Mouse (Mus musculus): ENCODE measurements around the gene Pde11a. TPM values are rescaled to one million over a fixed set of nuclear protein-coding genes. Genes with fewer than 3 reads are reported as not detected.

Pde11a gene
- total RNA-seq, 1 experiment from 2014 or later: not detected

DNA sequence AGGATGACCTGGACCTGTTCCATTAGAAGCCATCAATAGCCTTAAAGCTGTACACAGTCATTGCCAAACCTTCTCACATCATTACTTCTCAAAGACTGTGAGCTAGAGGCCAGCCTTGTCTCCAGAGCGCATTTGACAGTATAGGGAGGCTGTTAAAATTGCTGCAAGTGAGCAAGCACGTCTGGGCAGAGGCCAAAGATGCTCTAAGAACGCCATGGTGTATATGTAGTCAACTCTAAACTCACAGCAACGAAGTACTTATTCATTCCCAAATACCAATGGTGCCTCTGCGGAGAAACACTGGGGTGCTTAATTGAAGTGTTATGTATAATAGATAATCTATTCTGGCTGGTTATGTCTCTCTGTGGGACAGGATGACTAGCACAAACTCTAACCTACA, 14.1 kb downstream of the Pde11a start:
- ATAC-seq (ENCODE audit: extremely low read depth, insufficient number of reproducible peaks, low FRiP score, poor library complexity, severe bottlenecking): no peak

GRCm38 (mm10) chr2:76323185-76323875, 15.2 kb downstream of the Pde11a start:
- no peak for ATAC-seq (ENCODE audit: extremely low read depth, insufficient number of reproducible peaks, low FRiP score, poor library complexity, severe bottlenecking)

- ATAC-seq (ENCODE audit: extremely low read depth, insufficient number of reproducible peaks, low FRiP score, poor library complexity, severe bottlenecking): no peak
Measured at GRCm38 (mm10) chr2:76320336-76320735, 18.2 kb downstream of the Pde11a start.

DNA sequence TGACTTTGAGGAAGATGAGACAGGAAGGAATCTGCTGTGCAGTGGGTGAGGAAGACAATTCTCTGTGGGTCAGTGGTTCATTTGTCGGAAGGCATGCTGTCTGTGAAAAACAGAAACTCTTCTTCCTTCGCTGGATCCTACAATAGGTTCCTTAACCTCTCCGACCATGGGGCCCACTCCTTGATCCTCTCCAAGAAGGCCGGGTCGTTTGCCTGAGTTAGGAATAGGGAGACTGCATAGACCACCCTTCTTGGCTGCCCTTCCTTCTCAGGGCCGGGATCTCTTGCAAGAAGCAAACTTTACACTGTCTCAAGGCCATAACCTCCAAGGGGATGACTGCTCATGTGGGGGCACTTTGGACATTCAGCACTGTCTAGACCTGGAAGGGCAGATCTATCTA, 19.3 kb downstream of the Pde11a start:
- no peak for ATAC-seq (ENCODE audit: extremely low read depth, insufficient number of reproducible peaks, low FRiP score, poor library complexity, severe bottlenecking)

GRCm38 (mm10) chr2:76287671-76288070, 50.9 kb downstream of the Pde11a start:
- no peak for ATAC-seq (ENCODE audit: extremely low read depth, insufficient number of reproducible peaks, low FRiP score, poor library complexity, severe bottlenecking)

GRCm38 (mm10) chr2:76286288-76286740, 52.3 kb downstream of the Pde11a start:
- no peak for ATAC-seq (ENCODE audit: extremely low read depth, insufficient number of reproducible peaks, low FRiP score, poor library complexity, severe bottlenecking)

DNA sequence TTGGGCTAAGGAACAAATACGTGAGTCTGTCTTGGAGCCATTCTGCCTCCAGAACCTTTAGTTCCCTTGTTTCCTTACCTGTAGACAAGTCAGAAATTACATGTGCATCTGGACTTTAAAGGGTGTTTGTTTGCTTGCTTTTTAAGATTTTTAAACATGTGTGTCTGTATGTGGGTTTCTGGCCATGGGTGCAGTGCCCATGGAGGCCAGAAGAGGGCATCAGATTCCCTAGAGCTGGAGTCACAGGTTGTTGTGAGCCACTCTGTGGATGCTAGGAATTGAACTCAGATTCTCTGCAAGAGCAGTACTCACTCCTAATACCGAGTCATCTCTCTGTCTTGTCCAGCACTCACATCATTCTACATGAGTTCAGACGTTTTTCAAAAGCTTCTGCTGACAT, 53.4 kb downstream of the Pde11a start:
- ATAC-seq (ENCODE audit: extremely low read depth, insufficient number of reproducible peaks, low FRiP score, poor library complexity, severe bottlenecking): no peak

- ATAC-seq (ENCODE audit: extremely low read depth, insufficient number of reproducible peaks, low FRiP score, poor library complexity, severe bottlenecking): no peak
Measured at GRCm38 (mm10) chr2:76283378-76284132, 55.0 kb downstream of the Pde11a start.

DNA sequence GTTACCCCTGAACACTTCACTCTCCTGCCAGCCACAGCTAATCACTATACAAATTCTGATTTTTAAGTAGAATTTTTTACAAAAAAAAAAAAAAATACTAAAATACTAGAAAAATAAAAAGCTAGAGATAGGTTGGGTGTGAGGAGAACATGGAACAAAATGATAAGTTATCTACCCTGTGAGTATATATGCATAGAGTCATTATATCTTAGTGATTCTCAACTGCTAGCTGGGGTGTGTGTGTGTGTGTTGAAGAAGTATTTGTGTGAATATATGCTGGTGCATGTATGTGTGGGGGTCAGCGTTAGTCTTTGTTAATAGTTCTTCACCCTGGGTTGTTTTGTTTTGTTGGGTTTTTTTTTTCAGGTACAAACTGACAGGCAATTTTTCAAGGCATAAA, 69.1 kb downstream of the Pde11a start:
- no peak for ATAC-seq (ENCODE audit: extremely low read depth, insufficient number of reproducible peaks, low FRiP score, poor library complexity, severe bottlenecking)

DNA sequence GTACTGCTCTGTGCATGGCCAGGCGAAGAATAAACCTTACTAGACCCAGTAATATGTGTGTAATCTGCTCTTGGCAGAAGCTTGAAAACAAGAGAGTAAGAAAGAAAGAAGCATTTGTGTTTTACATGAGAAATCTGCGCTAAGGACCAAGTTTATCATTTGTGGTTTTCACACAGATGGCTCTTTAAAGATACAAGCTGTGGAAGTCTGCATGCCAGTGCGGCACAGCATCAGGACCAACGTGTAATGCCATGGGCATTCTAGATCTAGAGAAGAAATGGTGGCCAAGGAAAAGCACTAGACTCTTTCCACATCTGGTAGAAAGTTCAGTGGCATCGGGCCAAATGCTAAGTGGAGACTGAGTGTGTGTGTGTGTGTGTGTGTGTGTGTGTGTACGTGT, 71.2 kb downstream of the Pde11a start:
- ATAC-seq (ENCODE audit: extremely low read depth, insufficient number of reproducible peaks, low FRiP score, poor library complexity, severe bottlenecking): no peak

DNA sequence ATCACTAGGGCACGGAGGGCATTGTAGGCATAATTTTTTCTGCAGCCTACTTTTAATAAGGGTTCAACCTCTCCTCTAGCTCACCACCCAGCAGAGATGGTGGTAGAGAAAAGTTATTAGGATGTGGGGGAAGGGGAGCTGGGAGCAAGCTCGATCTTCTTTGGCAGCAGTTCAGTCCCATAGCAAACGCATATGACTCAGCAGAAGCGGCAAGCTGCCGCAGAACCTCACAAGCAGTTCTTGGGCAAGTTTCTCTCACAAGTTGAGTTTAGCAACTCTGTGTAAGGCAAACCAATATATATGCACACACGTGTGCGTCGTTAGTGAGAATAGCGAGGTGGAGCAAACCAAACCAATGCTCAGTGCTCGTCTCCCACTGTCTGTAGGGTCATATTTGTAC, 72.0 kb downstream of the Pde11a start:
- ATAC-seq (ENCODE audit: extremely low read depth, insufficient number of reproducible peaks, low FRiP score, poor library complexity, severe bottlenecking): no peak

DNA sequence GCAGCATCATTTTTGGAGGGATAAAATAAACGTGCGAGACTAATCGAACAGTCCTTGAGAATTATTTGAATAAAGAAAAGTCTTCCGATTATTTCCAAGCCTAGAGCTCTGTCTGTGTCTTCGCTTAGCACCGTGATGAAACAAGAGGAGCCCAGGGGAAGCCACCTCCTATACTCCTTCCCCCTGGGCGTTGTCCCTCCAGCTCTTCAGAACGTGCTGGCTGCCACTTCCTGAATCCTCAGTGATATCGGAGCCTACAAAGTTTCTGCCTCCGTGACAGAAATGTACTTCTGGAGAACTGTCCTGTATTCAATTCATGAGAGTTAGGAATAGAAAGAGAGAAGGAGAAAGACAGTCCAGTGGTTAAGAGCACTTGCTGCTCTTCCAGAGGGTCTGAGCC, 74.3 kb downstream of the Pde11a start:
- no peak for ATAC-seq (ENCODE audit: extremely low read depth, insufficient number of reproducible peaks, low FRiP score, poor library complexity, severe bottlenecking)

GRCm38 (mm10) chr2:76262661-76263060, 75.9 kb downstream of the Pde11a start:
- ATAC-seq (ENCODE audit: extremely low read depth, insufficient number of reproducible peaks, low FRiP score, poor library complexity, severe bottlenecking): no peak

- ATAC-seq (ENCODE audit: extremely low read depth, insufficient number of reproducible peaks, low FRiP score, poor library complexity, severe bottlenecking): no peak
Measured at GRCm38 (mm10) chr2:76254833-76255232, 83.7 kb downstream of the Pde11a start.

- no peak for ATAC-seq (ENCODE audit: extremely low read depth, insufficient number of reproducible peaks, low FRiP score, poor library complexity, severe bottlenecking)
Measured at GRCm38 (mm10) chr2:76251379-76251778, 87.2 kb downstream of the Pde11a start.

GRCm38 (mm10) chr2:76248242-76248641, 90.3 kb downstream of the Pde11a start:
- no peak for ATAC-seq (ENCODE audit: extremely low read depth, insufficient number of reproducible peaks, low FRiP score, poor library complexity, severe bottlenecking)

GRCm38 (mm10) chr2:76239175-76239574, 99.4 kb downstream of the Pde11a start:
- no peak for ATAC-seq (ENCODE audit: extremely low read depth, insufficient number of reproducible peaks, low FRiP score, poor library complexity, severe bottlenecking)

DNA sequence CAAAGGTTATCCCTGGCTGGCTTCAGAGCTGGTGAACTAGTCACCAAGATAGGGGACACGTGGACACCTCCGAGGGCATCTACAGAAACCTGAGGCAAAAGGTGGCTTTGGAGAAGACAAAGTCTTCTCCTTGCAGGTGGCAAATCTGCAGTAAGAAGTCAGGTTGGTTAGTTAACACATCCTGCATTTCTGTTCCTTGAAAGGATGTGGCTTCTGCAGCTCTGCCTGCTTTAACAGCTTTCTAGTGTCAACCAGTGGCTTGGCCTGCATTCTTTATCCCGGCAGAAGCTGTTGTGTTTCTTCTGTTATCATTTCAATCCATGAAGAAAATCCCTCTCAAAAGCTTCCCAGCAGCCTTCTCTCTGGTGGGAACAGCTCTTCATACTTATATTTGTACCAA, 100.1 kb downstream of the Pde11a start:
- ATAC-seq (ENCODE audit: extremely low read depth, insufficient number of reproducible peaks, low FRiP score, poor library complexity, severe bottlenecking): no peak

- ATAC-seq (ENCODE audit: extremely low read depth, insufficient number of reproducible peaks, low FRiP score, poor library complexity, severe bottlenecking): no peak
Measured at GRCm38 (mm10) chr2:76237638-76238420, 100.7 kb downstream of the Pde11a start.

All from neutrophil, adult 5-6 weeks (primary cell).